Mouse (Mus musculus) limb, embryonic 14.5 days (tissue): ENCODE measurements around the gene Cxcr4. TPM values are rescaled to one million over a fixed set of nuclear protein-coding genes. Genes with fewer than 3 reads are reported as not detected.

ENCODE experiments used
- ATAC-seq: fragments of 200-750 bp; cut with Nextera tagmentation; 2 replicates; pipeline ENCODE4 v1.8.0; 2017; ENCODE audit warnings: low read depth, moderate number of reproducible peaks, moderate TSS enrichment; ENCODE audit not compliant: low FRiP score
- DNase-seq: peaks from one replicate; pipeline ENCODE4 v3.0.0-alpha.2; 2015; ENCODE audit warnings: low spot score
- H3K27ac ChIP-seq: fragments of 300-500 bp; sonication (generic); replicated peaks from 2 replicates; pipeline ENCODE4 v1.5.1; 2014; ENCODE audit warnings: low read depth, mild to moderate bottlenecking, low read length, moderate library complexity, mixed read lengths
- H3K27me3 ChIP-seq: fragments of 300-500 bp; sonication (generic); 2 replicates; pipeline ENCODE4 v1.6.1; 2014; ENCODE audit warnings: low read length, mixed read lengths; ENCODE audit not compliant: control insufficient read depth, insufficient read depth
- H3K36me3 ChIP-seq: fragments of 300-500 bp; sonication (generic); 2 replicates; pipeline ENCODE4 v1.6.1; 2014; ENCODE audit warnings: mild to moderate bottlenecking, low read length, moderate library complexity, mixed read lengths; ENCODE audit not compliant: control insufficient read depth, insufficient read depth
- H3K4me1 ChIP-seq: fragments of 300-500 bp; sonication (generic); 2 replicates; pipeline ENCODE4 v1.6.1; 2014; ENCODE audit warnings: antibody characterized with exemption, low read length, mixed read lengths; ENCODE audit not compliant: control insufficient read depth, insufficient read depth
- H3K4me2 ChIP-seq: fragments of 300-500 bp; sonication (generic); replicated peaks from 2 replicates; pipeline ENCODE4 v1.6.1; 2014; ENCODE audit warnings: low read depth, mild to moderate bottlenecking, low read length, moderate library complexity; ENCODE audit not compliant: severe bottlenecking
- H3K4me3 ChIP-seq: fragments of 300-500 bp; sonication (generic); replicated peaks from 2 replicates; pipeline ENCODE4 v1.5.1; 2014; ENCODE audit warnings: low read length
- H3K9ac ChIP-seq: fragments of 300-500 bp; sonication (generic); 2 replicates; pipeline ENCODE4 v1.6.1; 2014; ENCODE audit warnings: mild to moderate bottlenecking, low read depth, low read length, moderate library complexity; ENCODE audit not compliant: severe bottlenecking
- H3K9me3 ChIP-seq: fragments of 300-500 bp; sonication (generic); 2 replicates; pipeline ENCODE4 v1.6.1; 2016; ENCODE audit warnings: low read length; ENCODE audit not compliant: control insufficient read depth
- POLR2A ChIP-seq: fragments of 200-500 bp; IDR thresholded peaks from 2 replicates; pipeline ENCODE4 v1.8.0; 2012; ENCODE audit warnings: inconsistent platforms, mild to moderate bottlenecking, moderate library complexity, borderline replicate concordance; ENCODE audit not compliant: insufficient read depth, insufficient read length; ENCODE audit errors: extremely low read depth
- WGBS: fragments of 180-500 bp; shearing (Covaris S2); extraction: QIAGEN DNeasy Blood & Tissue Kit; methylation state at CpG from one replicate; pipeline ENCODE4 v1.1.7; 2014; 5-methylcytosine and 5-hydroxymethylcytosine counted together
- polyA plus RNA-seq, 2 experiments: library from polyadenylated mRNA; depleted of rRNA in 1 of 2; stranded (reverse) in 1 of 2; unstranded in 1 of 2; fragments of >200 nt; fragmentation: Nextera tagmentation in 1 of 2; extraction: Ambion mirVana in 1 of 2; gene quantifications; 2 replicates each; pipeline versions ENCODE4 v1.2.1 to v1.2.3; 2012 to 2014

Gene Cxcr4
- polyA plus RNA-seq, 2 experiments = 2.9 to 28.6 TPM

- TF ChIP-seq POLR2A = no peak
- no peaks in the 10 kb centered on the region for H3K9me3 ChIP-seq
- no peak overlapping the region for H3K27ac ChIP-seq
- ATAC-seq (no peak), DNase-seq (no peak)
- no peak overlapping the region for H3K4me2 ChIP-seq
- WGBS = 94% methylated on average over 2 of the region's 2 CpGs
- no peaks in the 10 kb centered on the region for H3K27me3 ChIP-seq
- no peak overlapping the region for H3K9ac ChIP-seq
- H3K4me3 ChIP-seq = no peak overlapping the region
- no peaks in the 10 kb centered on the region for H3K36me3 ChIP-seq
- H3K4me1 ChIP-seq = no peaks in the 10 kb centered on the region
Observed at GRCm38 (mm10) chr1:128543137-128543536, 49.0 kb downstream of the Cxcr4 start.

- Histone ChIP-seq H3K4me2 (no peak overlapping the region), H3K9me3 (no peaks in the 10 kb centered on the region), H3K9ac (no peak overlapping the region), H3K27ac (no peak overlapping the region), H3K4me3 (no peak overlapping the region), H3K27me3 (no peaks in the 10 kb centered on the region), H3K4me1 (no peaks in the 10 kb centered on the region), H3K36me3 (no peaks in the 10 kb centered on the region)
- no peak for TF ChIP-seq POLR2A
- ATAC-seq (no peak), DNase-seq (no peak)
- WGBS = 56% methylated on average over 3 of the region's 3 CpGs
Observed at GRCm38 (mm10) chr1:128542555-128542954, 49.5 kb downstream of the Cxcr4 start.

GRCm38 (mm10) chr1:128540213-128540612 is 51.9 kb downstream of the Cxcr4 start:
- 80% methylated on average over 2 of the region's 2 CpGs for WGBS
- DNase-seq = no peak
- H3K9ac ChIP-seq = no peak overlapping the region
- H3K27me3 ChIP-seq = no peaks in the 10 kb centered on the region
- no peak for ATAC-seq
- H3K36me3 ChIP-seq = no peaks in the 10 kb centered on the region
- H3K27ac ChIP-seq = no peak overlapping the region
- no peak overlapping the region for H3K4me3 ChIP-seq
- no peaks in the 10 kb centered on the region for H3K9me3 ChIP-seq
- no peak overlapping the region for H3K4me2 ChIP-seq
- H3K4me1 ChIP-seq = no peaks in the 10 kb centered on the region
- TF ChIP-seq POLR2A = no peak

GRCm38 (mm10) chr1:128539555-128539954 is 52.5 kb downstream of the Cxcr4 start:
- Histone ChIP-seq H3K4me2 (no peak overlapping the region), H3K9ac (no peak overlapping the region), H3K9me3 (no peaks in the 10 kb centered on the region), H3K27me3 (no peaks in the 10 kb centered on the region), H3K4me3 (no peak overlapping the region), H3K4me1 (no peaks in the 10 kb centered on the region), H3K27ac (no peak overlapping the region), H3K36me3 (no peaks in the 10 kb centered on the region)
- WGBS = 79% methylated on average over 10 of the region's 10 CpGs
- ATAC-seq (no peak), DNase-seq (no peak)
- no peak for TF ChIP-seq POLR2A

Other genes with a start within 250 kb of the Cxcr4 start
- gene Mcm6, start 232.6 kb downstream of the Cxcr4 start, polyA plus RNA-seq (2012; rRNA removed) = 124 and 126 TPM in 2 replicates
- gene Mcm6, start 232.6 kb downstream of the Cxcr4 start, polyA plus RNA-seq (2014; fragmentation: Nextera tagmentation; extraction: Ambion mirVana) = 193 and 207 TPM in 2 replicates
- gene Dars, start 174.9 kb downstream of the Cxcr4 start, polyA plus RNA-seq (2012; rRNA removed) = 40.9 and 57.0 TPM in 2 replicates
- gene Dars, start 174.9 kb downstream of the Cxcr4 start, polyA plus RNA-seq (2014; fragmentation: Nextera tagmentation; extraction: Ambion mirVana) = 86.9 and 88.7 TPM in 2 replicates